Mouse (Mus musculus) kidney, embryonic 16.5 days (tissue): ENCODE measurements around the gene Fhad1. TPM values are rescaled to one million over a fixed set of nuclear protein-coding genes. Genes with fewer than 3 reads are reported as not detected.

ENCODE experiments used
- ATAC-seq: fragments of 200-750 bp; cut with Nextera tagmentation; 2 replicates; pipeline ENCODE4 v1.8.0; 2017; ENCODE audit warnings: moderate TSS enrichment; ENCODE audit not compliant: low FRiP score, low TSS enrichment
- H3K27ac ChIP-seq: fragments of 300-500 bp; sonication (generic); 2 replicates; pipeline ENCODE4 v1.5.1; 2014; ENCODE audit warnings: low read length
- H3K27me3 ChIP-seq: fragments of 300-500 bp; sonication (generic); 2 replicates; pipeline ENCODE4 v1.6.1; 2014; ENCODE audit warnings: low read length, control low read depth, mixed read lengths; ENCODE audit not compliant: insufficient read depth
- H3K36me3 ChIP-seq: fragments of 300-500 bp; sonication (generic); 2 replicates; pipeline ENCODE4 v1.6.1; 2014; ENCODE audit warnings: low read length, control low read depth, mixed read lengths; ENCODE audit not compliant: insufficient read depth
- H3K4me1 ChIP-seq: fragments of 300-500 bp; sonication (generic); 2 replicates; pipeline ENCODE4 v1.6.1; 2014; ENCODE audit warnings: low read length, control low read depth, mixed read lengths; ENCODE audit not compliant: insufficient read depth
- H3K4me2 ChIP-seq: fragments of 300-500 bp; sonication (generic); replicated peaks from 2 replicates; pipeline ENCODE4 v1.6.1; 2014; ENCODE audit warnings: low read depth, low read length
- H3K4me3 ChIP-seq: fragments of 300-500 bp; sonication (generic); 2 replicates; pipeline ENCODE4 v1.5.1; 2014; ENCODE audit warnings: mild to moderate bottlenecking, low read length
- H3K9ac ChIP-seq: fragments of 300-500 bp; sonication (generic); replicated peaks from 2 replicates; pipeline ENCODE4 v1.6.1; 2014; ENCODE audit warnings: low read length
- H3K9me3 ChIP-seq: fragments of 300-500 bp; sonication (generic); 2 replicates; pipeline ENCODE4 v1.6.1; 2016; ENCODE audit warnings: low read length, control low read depth
- WGBS: fragments of 180-500 bp; shearing (Covaris S2); extraction: QIAGEN DNeasy Blood & Tissue Kit; methylation state at CpG from one replicate; pipeline ENCODE4 v1.1.7; 2014; 5-methylcytosine and 5-hydroxymethylcytosine counted together
- polyA plus RNA-seq: library from polyadenylated mRNA; unstranded; fragments of >200 nt; fragmentation: Nextera tagmentation; extraction: Ambion mirVana; gene quantifications from 2 replicates; pipeline ENCODE4 v1.2.1, GENCODE M21; 2015

Gene Fhad1
- polyA plus RNA-seq, 1 experiment from 2014 or later: 0.74 TPM

GRCm38 (mm10) chr4:141885451-141885850, 129.4 kb downstream of the Fhad1 start:
- H3K9ac ChIP-seq: no peak overlapping the region

DNA sequence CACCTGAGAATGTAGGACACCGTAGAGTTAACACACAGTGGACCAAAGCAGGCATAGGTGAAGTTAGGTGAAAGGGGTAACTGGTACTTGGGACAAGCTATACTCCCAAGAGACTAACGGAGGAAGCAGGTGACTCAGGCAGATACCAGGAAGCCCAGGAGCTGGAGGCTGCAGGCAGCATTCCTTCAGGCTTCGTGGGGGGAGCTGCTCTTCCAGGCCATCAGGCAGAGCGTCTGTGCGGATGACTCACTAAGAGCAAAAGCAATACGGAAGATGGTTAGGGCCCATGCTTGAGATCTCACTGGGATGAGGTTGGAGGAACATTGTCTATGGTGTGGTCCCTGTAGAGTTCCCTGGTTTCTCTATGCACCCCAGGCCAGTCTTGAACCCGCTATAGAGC, 132.0 kb downstream of the Fhad1 start:
- Histone ChIP-seq H3K27me3 (no peaks in the 10 kb centered on the region), H3K4me2 (no peak overlapping the region), H3K9me3 (no peaks in the 10 kb centered on the region), H3K27ac (no peak overlapping the region), H3K36me3 (no peaks in the 10 kb centered on the region), H3K9ac (no peak overlapping the region), H3K4me1 (peaks cover 2% of the 10 kb centered on the region; the same call in 1 of the 2 replicates), H3K4me3 (no peak overlapping the region)
- 0 out of 2 replicates have a peak, but pooled peaks have one; percentile 14 for ATAC-seq
- WGBS: 76% methylated on average over 7 of the region's 7 CpGs

More at GRCm38 (mm10) chr4:141885451-141885850, 129.4 kb downstream of the Fhad1 start:
- 0 out of 2 replicates have a peak, but pooled peaks cover 3% of the 10 kb centered on the region for H3K9me3 ChIP-seq
- H3K27me3 ChIP-seq: no peaks in the 10 kb centered on the region
- H3K4me1 ChIP-seq: peaks cover 2% of the 10 kb centered on the region; the same call in 1 of the 2 replicates
- H3K27ac ChIP-seq: no peak overlapping the region
- ATAC-seq: no peak
- H3K36me3 ChIP-seq: no peaks in the 10 kb centered on the region
- H3K4me2 ChIP-seq: no peak overlapping the region
- no peak overlapping the region for H3K4me3 ChIP-seq
- 85% methylated on average over 9 of the region's 9 CpGs for WGBS

GRCm38 (mm10) chr4:141881950-141882349, 132.9 kb downstream of the Fhad1 start:
- no peak for ATAC-seq
- H3K27me3 ChIP-seq: peaks cover 3% of the 10 kb centered on the region; the same call in 1 of the 2 replicates
- WGBS: 58% methylated on average over 5 of the region's 5 CpGs
- H3K4me1 ChIP-seq: peaks cover 2% of the 10 kb centered on the region; the same call in 1 of the 2 replicates
- H3K27ac ChIP-seq: no peak overlapping the region
- H3K4me3 ChIP-seq: no peak overlapping the region
- no peaks in the 10 kb centered on the region for H3K36me3 ChIP-seq
- no peak overlapping the region for H3K9ac ChIP-seq
- no peak overlapping the region for H3K4me2 ChIP-seq
- H3K9me3 ChIP-seq: no peaks in the 10 kb centered on the region

GRCm38 (mm10) chr4:141881289-141881914, 133.5 kb downstream of the Fhad1 start:
- peaks cover 2% of the 10 kb centered on the region; the same call in 1 of the 2 replicates for H3K4me1 ChIP-seq
- 0 out of 2 replicates have a peak overlapping the region, but pooled peaks have one; percentile 11 for H3K9ac ChIP-seq
- no peak overlapping the region for H3K27ac ChIP-seq
- no peak overlapping the region for H3K4me3 ChIP-seq
- H3K36me3 ChIP-seq: no peaks in the 10 kb centered on the region
- no peak overlapping the region for H3K4me2 ChIP-seq
- no peaks in the 10 kb centered on the region for H3K9me3 ChIP-seq
- H3K27me3 ChIP-seq: peaks cover 5% of the 10 kb centered on the region; the same call in 1 of the 2 replicates
- 44% methylated on average over 10 of the region's 10 CpGs for WGBS
- ATAC-seq: peak; percentile 63; the same call in 1 of the 2 replicates

DNA sequence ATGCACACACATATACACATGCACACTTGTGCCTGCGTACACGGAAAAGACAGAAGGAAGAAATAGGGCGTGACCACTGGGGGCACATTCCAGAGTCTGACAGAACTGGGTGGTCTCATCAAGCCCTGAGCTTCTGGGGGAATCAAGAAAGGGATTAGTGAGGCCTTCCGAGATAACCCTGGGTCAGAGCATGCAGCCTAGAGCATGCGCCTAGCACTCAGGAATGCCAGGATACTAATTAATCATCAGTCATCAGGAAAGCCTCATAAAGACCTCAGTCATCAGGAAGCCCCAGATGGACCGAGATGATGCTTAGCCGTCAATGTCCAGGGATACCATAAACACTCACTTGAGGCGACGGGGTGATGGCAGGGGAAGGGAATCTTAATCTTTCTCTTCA, 135.0 kb downstream of the Fhad1 start:
- Histone ChIP-seq H3K4me1 (0 out of 2 replicates have a peak, but pooled peaks cover 7% of the 10 kb centered on the region), H3K27ac (no peak overlapping the region), H3K27me3 (peaks cover 9% of the 10 kb centered on the region; the same call in 1 of the 2 replicates), H3K4me2 (no peak overlapping the region), H3K4me3 (no peak overlapping the region), H3K9me3 (no peaks in the 10 kb centered on the region), H3K36me3 (no peaks in the 10 kb centered on the region), H3K9ac (no peak overlapping the region)
- WGBS: 65% methylated on average over 9 of the region's 9 CpGs
- ATAC-seq: no peak

- H3K4me2 ChIP-seq: no peak overlapping the region
Measured at GRCm38 (mm10) chr4:141879074-141879473, 135.8 kb downstream of the Fhad1 start.

DNA sequence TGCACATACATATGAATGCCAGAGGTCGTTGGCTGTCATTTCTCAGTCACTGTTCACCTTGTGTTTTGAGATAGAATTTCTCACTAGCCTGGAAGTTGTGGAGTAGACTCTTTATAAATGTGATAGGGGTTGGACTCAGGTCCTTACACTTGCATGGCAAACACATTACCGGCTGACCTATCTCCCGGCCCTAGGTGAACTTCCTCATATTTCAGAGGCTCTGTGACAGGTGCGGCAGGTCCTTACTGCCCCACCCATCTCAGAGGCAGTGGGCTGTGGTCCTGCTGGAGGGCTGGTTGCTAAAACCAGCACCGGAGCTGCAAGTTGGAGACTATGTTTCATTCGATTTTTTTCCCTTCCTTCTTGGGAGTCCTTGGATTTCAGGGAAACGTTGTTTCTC, 136.3 kb downstream of the Fhad1 start:
- no peak overlapping the region for H3K4me2 ChIP-seq
- ATAC-seq: no peak
- 46% methylated on average over 7 of the region's 7 CpGs for WGBS

More at GRCm38 (mm10) chr4:141879074-141879473, 135.8 kb downstream of the Fhad1 start:
- ATAC-seq: no peak
- H3K36me3 ChIP-seq: no peaks in the 10 kb centered on the region
- H3K9ac ChIP-seq: no peak overlapping the region
- H3K27ac ChIP-seq: no peak overlapping the region
- 75% methylated on average over 4 of the region's 4 CpGs for WGBS
- no peak overlapping the region for H3K4me3 ChIP-seq
- peaks cover 9% of the 10 kb centered on the region; the same call in 1 of the 2 replicates for H3K27me3 ChIP-seq
- H3K4me1 ChIP-seq: peaks cover 9% of the 10 kb centered on the region
- H3K9me3 ChIP-seq: no peaks in the 10 kb centered on the region

DNA sequence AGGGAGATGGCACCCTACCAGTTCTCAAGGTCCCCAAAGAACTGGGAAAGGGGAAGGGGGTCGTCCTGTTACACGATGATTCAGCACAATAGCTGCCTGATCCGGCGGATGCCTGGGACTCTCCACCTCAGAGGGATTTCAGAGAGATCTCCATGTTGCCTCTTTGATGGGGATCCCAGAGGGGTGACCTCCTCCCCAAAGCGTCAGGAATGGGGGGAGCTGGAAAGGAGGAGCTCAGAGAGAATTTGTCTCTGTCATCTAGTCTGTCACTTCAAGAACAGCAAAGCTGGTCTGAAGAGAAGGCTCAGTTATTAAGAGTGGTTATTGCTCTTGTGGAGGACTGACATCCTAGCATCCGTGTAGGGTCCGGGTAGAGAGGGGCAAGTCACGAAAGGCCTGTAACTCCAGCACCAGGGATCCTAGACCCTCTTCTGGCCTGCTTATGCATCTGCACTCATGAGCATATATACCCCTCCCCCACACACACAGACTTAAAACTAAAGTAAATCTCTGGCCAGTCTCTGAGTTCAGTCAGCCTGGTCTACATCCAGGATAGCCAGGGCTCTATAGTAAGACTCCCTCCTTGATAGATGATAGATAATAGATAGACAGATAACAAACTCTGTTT, 139.3 kb downstream of the Fhad1 start:
- Histone ChIP-seq H3K27ac (no peak overlapping the region), H3K36me3 (no peaks in the 10 kb centered on the region), H3K4me3 (peak overlapping the region; percentile 66; the same call in 1 of the 2 replicates), H3K27me3 (peaks cover 9% of the 10 kb centered on the region; the same call in 1 of the 2 replicates), H3K9ac (peak overlapping the region; percentile 81; the same call in 1 of the 2 replicates), H3K4me1 (peaks cover 33% of the 10 kb centered on the region), H3K4me2 (peak overlapping the region; percentile 88), H3K9me3 (no peaks in the 10 kb centered on the region)
- 0 out of 2 replicates have a peak, but pooled peaks have one; percentile 2 for ATAC-seq
- WGBS: 18% methylated on average over 8 of the region's 8 CpGs

More for the DNA sequence above, 136.3 kb downstream of the Fhad1 start:
- Histone ChIP-seq H3K4me3 (no peak overlapping the region), H3K27ac (no peak overlapping the region), H3K27me3 (peaks cover 9% of the 10 kb centered on the region; the same call in 1 of the 2 replicates), H3K36me3 (no peaks in the 10 kb centered on the region), H3K4me1 (peaks cover 13% of the 10 kb centered on the region), H3K9ac (no peak overlapping the region), H3K9me3 (no peaks in the 10 kb centered on the region)

GRCm38 (mm10) chr4:141874601-141875460, 140.1 kb downstream of the Fhad1 start, which contains the start of gene Efhd2:
Gene Efhd2, minus strand, starts transcription at chr4:141874920.
- Histone ChIP-seq H3K4me3 (peak within 1 kb of the TSS; percentile 66), H3K27ac (no peak within 1 kb of the TSS), H3K9me3 (no peaks in the 10 kb centered on the region), H3K36me3 (no peaks in the 10 kb centered on the region), H3K4me2 (peak within 1 kb of the TSS; percentile 88), H3K27me3 (peaks cover 9% of the 10 kb centered on the region; the same call in 1 of the 2 replicates), H3K4me1 (peaks cover 35% of the 10 kb centered on the region), H3K9ac (peak within 1 kb of the TSS; percentile 81)
- under 1% methylated on average over 65 of the region's 73 CpGs for WGBS
- ATAC-seq: peak; percentile 92
